Mouse (Mus musculus) bone marrow, adult 2 months (tissue): ENCODE measurements around the gene Zfp119a. TPM values are rescaled to one million over a fixed set of nuclear protein-coding genes. Genes with fewer than 3 reads are reported as not detected.
A peak's percentile ranks its signal among the peaks of the same experiment; 100 is the strongest.
"Not testable (repeated sequence)": the region's sequence is repeated elsewhere in the genome, so short reads cannot be mapped to it uniquely, and the experiment has no call there.

Experiments used
- H3K27ac ChIP-seq: fragments of 200-500 bp; 2 replicates; pipeline ENCODE4 v1.5.1; 2012; ENCODE audit warnings: low read depth, mild to moderate bottlenecking, control low read depth, inconsistent platforms, low read length; ENCODE audit not compliant: control insufficient read depth, poor library complexity, insufficient read depth
- H3K4me1 ChIP-seq: fragments of 200-500 bp; 2 replicates; pipeline ENCODE4 v1.6.1; 2011; ENCODE audit warnings: low read length; ENCODE audit not compliant: control insufficient read depth, insufficient read depth
- H3K4me3 ChIP-seq: fragments of 200-500 bp; replicated peaks from 2 replicates; pipeline ENCODE3; 2011; ENCODE audit warnings: mild to moderate bottlenecking, low read depth, low read length, control low read depth; ENCODE audit not compliant: control insufficient read depth
- CTCF ChIP-seq: fragments of 200-500 bp; IDR thresholded peaks from 2 replicates; pipeline ENCODE4 v1.5.1; 2011; ENCODE audit warnings: low read length, control low read depth; ENCODE audit not compliant: control insufficient read depth, insufficient read depth
- POLR2A ChIP-seq: fragments of 200-500 bp; IDR thresholded peaks from 2 replicates; pipeline ENCODE4 v1.6.1; 2011; ENCODE audit warnings: low read depth, mild to moderate bottlenecking, control low read depth, low read length, borderline replicate concordance; ENCODE audit not compliant: control insufficient read depth
- WGBS: fragments of 180-500 bp; shearing (Covaris S2); methylation state at CpG from one replicate; pipeline ENCODE4 v1.1.7; 2018; 5-methylcytosine and 5-hydroxymethylcytosine counted together
- polyA plus RNA-seq: library from polyadenylated mRNA; stranded (reverse); fragments of >200 nt; gene quantifications from 2 replicates; pipeline ENCODE4 v1.2.4, GENCODE M21; 2011; ENCODE audit warnings: low replicate concordance; ENCODE audit not compliant: missing spikeins, insufficient read depth, insufficient read length

Gene Zfp119a
- polyA plus RNA-seq, result not detected in 2 replicates

DNA sequence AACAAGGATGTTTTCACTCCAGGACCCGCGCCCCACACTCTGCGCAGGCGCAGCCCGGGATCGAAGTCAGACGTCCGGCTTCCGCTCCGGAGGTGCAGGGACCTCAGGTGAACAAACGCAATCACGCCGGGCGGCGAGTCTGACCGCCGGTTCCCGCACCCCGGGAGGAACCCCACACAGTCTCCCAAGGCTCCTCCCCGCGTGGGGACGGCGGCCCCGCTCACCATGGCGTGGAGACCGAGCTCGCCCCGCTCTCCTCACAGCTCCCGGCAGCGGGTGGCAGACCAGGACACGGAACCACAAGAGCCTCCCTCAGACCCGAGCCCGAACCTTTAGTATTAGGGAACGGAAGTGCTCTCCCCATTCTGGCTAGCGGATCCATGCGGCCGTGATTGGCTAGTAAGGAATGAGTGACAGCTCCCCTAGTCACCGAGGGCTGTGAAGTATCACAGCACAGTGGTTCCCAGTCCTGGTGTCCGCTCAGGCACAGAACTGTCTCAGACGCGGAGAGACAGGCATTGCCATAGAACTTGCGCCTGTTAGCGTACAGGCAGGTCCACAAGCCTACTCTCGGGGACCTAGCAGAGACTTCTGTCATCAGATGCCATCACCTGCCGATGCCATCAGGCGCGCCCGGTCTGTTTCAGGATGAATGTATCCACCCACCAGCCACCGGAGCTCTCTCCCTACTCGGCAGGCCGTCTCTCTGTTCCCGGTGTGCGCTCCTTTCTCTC is at the start of gene Zfp119a:
Gene Zfp119a (minus strand): TSS at position 295 of the 734 bp plus-strand sequence.
- Histone ChIP-seq H3K4me3 (peak within 1 kb of the TSS; percentile 77), H3K27ac (peak within 1 kb of the TSS; percentile 59)
- not testable (repeated sequence) for H3K4me1 ChIP-seq
- under 1% methylated on average over 42 of the region's 53 CpGs for WGBS

DNA sequence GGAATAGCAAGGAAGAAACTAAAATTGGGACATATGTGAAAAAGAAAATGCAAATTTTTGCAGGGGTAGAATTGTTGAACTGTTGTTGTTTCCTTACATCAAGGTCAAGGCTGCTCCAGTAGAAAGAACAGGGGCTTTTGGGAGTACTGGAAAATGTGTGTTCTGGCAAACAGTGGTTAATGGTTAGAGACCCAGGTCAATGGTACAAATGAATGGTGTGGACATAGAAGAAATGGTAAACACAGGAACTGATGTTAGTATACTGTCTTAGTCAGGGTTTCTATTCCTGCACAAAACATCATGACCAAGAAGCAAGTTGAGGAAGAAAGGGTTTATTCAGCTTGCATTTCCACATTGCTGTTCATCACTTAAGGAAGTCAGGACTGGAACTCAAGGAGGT is 27.9 kb upstream of the Zfp119a start:
- H3K27ac ChIP-seq, result no peak overlapping the region
- no peaks in the 10 kb centered on the region for H3K4me1 ChIP-seq
- H3K4me3 ChIP-seq, result no peak overlapping the region
- TF ChIP-seq POLR2A, result no peak
- no peak for TF ChIP-seq CTCF

DNA sequence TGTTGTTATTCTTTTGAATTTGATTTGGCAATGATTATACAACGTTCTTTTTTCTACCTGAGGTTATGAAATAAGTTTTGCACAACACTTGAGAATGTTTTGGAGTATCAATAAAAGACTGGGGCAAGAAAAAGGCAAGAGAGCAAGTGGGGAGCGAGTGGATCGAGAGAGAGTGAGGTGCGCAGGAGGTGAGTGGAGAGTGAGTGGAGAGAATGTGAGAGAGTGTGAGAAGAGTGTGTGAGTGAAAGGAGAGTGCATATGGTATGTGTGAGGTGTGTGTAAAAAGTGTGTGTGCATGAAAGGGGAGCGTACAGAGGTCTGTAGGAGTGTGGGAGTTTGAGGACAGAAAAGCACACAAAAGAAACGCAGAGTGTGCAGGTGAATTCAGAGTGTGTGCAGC is 25.4 kb upstream of the Zfp119a start:
- H3K27ac ChIP-seq, result no peak overlapping the region
- no peak overlapping the region for H3K4me3 ChIP-seq
- WGBS, result 74% methylated on average over 6 of the region's 6 CpGs
- no peaks in the 10 kb centered on the region for H3K4me1 ChIP-seq
- no peak for TF ChIP-seq CTCF
- TF ChIP-seq POLR2A, result no peak

DNA sequence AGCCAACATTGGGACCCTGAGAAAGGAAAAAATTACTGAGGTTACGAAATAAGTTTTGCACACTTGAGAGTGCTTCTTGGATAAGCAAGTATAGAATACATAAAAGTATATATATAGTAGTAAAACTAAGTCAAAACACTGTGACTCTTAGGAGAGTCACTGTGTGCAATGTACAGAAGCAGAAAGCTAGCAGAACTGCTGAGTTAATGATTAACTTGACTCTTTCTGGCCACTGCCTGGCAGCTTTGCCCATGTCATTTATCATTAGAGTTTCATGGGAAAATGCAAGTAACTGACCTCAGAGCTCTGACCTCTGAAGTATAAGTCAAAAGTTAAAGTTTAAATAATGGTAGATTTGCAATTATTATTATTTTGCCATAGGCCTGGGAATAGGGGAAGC is 25.0 kb upstream of the Zfp119a start:
- Histone ChIP-seq H3K4me1 (no peaks in the 10 kb centered on the region), H3K27ac (no peak overlapping the region), H3K4me3 (no peak overlapping the region)
- WGBS, result 81% methylated on average over 1 of the region's 1 CpGs
- TF ChIP-seq CTCF (no peak), POLR2A (no peak)

DNA sequence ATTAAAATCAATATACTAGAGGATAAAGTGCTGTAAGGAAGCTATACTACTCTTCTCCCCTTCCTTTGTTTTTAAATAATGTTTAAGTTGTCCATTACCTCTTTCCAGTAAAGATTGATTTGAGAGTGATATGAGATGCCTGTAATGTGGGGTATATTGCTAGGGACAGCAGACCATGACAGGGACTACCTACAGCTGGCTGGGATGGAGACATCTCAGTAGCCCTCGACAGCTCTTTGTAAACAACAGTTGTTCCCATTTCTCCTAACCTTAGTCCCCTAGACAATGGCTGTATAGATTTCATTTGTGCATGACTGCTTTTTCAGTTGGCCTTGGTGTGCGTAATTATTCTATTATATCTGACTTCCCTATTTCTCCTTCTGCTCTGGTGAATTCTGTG is 24.4 kb upstream of the Zfp119a start:
- Histone ChIP-seq H3K4me3 (no peak overlapping the region), H3K27ac (no peak overlapping the region), H3K4me1 (no peaks in the 10 kb centered on the region)
- TF ChIP-seq POLR2A, result no peak
- no peak for TF ChIP-seq CTCF
- 45% methylated on average over 2 of the region's 2 CpGs for WGBS

DNA sequence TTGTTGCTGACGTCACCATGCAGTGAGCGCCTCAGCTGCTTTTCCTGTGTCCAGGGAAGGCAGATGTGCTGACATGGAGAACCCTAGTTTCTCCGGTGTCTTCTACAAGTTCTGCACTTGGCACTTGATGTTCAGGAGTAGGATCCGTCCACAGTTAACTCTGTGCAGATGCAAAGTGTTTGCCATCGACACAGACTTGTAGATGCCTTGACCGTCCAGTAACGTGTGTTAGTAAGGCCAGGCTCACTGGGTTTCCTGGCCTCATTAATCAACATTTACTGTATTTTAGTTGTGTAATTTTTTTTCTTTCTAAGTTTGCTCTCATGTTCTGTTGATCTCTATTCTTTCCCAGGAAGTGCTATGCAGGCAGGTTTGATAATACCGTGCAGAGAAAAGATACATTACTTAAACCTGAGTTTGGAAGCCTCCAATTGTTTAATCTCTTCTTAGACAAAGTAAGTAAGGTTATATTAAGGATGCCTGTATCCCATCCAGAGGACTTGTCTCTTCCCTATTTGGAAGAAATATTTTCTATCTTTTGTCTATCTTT is 13.8 kb upstream of the Zfp119a start:
- Histone ChIP-seq H3K4me3 (peak overlapping the region; percentile 64), H3K27ac (peak overlapping the region; percentile 55; the same call in 1 of the 2 replicates)
- WGBS, result 5% methylated on average over 6 of the region's 8 CpGs
- not testable (repeated sequence) for H3K4me1 ChIP-seq

DNA sequence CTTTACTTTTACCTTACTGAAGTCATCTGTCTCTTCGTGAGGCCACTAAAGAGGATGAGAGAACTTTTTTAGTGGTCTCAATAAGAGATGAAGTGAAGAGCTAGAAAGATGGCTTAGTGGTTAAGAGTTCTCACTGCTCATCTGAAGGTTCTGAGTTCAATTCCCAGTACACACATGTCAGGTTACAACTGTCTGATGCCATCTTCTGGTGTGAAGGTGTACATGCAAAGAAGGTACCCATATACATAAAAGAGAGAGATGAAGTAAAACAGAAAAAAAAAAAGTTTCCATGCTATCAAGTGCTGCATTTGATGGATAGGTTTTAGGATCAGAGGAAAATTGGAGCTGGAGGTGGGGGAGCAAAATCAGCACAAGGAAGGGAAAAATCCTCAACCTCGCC is 6.2 kb upstream of the Zfp119a start:
- no peaks in the 10 kb centered on the region for H3K4me1 ChIP-seq
- WGBS, result 60% methylated on average over 2 of the region's 2 CpGs
- H3K27ac ChIP-seq, result no peak overlapping the region
- H3K4me3 ChIP-seq, result no peak overlapping the region
- TF ChIP-seq POLR2A, result no peak
- no peak for TF ChIP-seq CTCF

DNA sequence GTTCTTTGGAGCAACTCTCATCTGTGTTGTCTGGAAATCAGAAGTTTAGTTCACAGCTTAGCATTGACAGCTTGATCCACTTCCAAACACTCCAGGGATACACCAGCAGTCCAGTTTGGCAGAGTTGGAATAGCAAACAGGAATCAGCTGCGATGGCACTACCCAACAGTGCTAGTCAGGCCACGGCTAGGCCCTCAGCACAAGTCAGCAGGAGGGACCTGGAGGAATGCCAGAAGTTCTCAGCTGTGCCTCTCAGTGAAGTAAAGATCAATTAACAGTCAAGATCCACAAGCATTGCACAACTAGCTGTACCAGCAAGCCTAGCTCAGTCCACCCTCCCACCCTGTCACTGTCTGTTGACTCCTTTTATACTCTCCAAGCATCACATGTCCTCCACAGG is 4.9 kb upstream of the Zfp119a start:
- no peak overlapping the region for H3K27ac ChIP-seq
- TF ChIP-seq CTCF (no peak), POLR2A (no peak)

DNA sequence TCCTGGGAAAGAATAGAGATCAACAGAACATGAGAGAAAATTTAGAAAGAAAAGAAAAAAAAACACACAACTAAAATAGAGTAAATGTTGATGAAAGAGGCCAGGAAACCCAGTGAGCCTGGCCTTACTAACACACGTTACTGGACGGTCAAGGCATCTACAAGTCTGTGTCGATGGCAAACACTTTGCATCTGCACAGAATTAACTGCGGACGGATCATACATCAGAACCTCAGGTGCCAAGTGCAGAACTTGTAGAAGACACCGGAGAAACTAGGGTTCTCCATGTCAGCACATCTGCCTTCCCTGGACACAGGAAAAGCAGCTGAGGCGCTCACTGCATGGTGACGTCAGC is 471 bp downstream of the Zfp119a start:
- WGBS, result 0% methylated on average over 7 of the region's 8 CpGs
- peak overlapping the region; percentile 58; the same call in 1 of the 2 replicates for H3K27ac ChIP-seq
- H3K4me3 ChIP-seq, result peak overlapping the region; percentile 77
- not testable (repeated sequence) for H3K4me1 ChIP-seq

More for the DNA sequence above, 4.9 kb upstream of the Zfp119a start:
- no peaks in the 10 kb centered on the region for H3K4me1 ChIP-seq
- H3K4me3 ChIP-seq, result no peak overlapping the region
- 50% methylated on average over 2 of the region's 2 CpGs for WGBS

DNA sequence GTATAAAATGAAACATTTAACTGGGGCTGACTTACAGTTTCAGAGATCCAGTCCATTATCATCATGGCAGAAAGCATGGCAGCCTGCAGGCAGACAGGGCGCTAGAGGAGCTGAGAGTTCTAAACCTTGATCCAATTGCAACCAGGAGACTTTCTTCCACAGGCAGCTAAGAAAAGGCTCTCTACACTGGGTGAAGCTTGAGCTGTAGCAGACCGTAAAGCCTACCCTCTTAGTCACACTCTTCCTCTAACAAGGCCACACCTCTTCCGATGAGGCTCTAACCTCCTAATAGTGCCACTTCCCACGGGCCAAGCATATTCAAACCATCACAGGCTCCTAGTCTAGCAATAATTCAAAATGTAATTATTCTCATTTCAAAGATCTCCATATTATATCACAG is 1.5 kb downstream of the Zfp119a start:
- 79% methylated on average over 4 of the region's 4 CpGs for WGBS
- no peak for TF ChIP-seq POLR2A
- no peak for TF ChIP-seq CTCF
- H3K4me1 ChIP-seq, result no peaks in the 10 kb centered on the region
- H3K4me3 ChIP-seq, result no peak overlapping the region
- H3K27ac ChIP-seq, result no peak overlapping the region
